Mouse (Mus musculus) forebrain, embryonic 11.5 days (tissue): ENCODE data around the gene Gm16181. TPM values are rescaled to one million over a fixed set of nuclear protein-coding genes. Genes with fewer than 3 reads are reported as not detected.

Source experiments
- ATAC-seq: fragments of 200-750 bp; cut with Nextera tagmentation; replicated peaks from 2 replicates; pipeline ENCODE4 v1.8.0; 2017; ENCODE audit warnings: moderate TSS enrichment; ENCODE audit not compliant: low FRiP score
- DNase-seq: peaks from one replicate; pipeline ENCODE4 v3.0.0-alpha.2; 2017; ENCODE audit warnings: low spot score
- H3K27ac ChIP-seq: fragments of 300-500 bp; sonication (generic); 2 replicates; pipeline ENCODE4 v1.5.1; 2014; ENCODE audit warnings: low read depth, low read length
- H3K27me3 ChIP-seq: fragments of 300-500 bp; sonication (generic); 2 replicates; pipeline ENCODE4 v1.6.1; 2014; ENCODE audit warnings: mild to moderate bottlenecking, low read length, mixed read lengths; ENCODE audit not compliant: control insufficient read depth, insufficient read depth
- H3K36me3 ChIP-seq: fragments of 300-500 bp; sonication (generic); 2 replicates; pipeline ENCODE4 v1.6.1; 2014; ENCODE audit warnings: mild to moderate bottlenecking, low read length, moderate library complexity, mixed read lengths; ENCODE audit not compliant: control insufficient read depth, insufficient read depth
- H3K4me1 ChIP-seq: fragments of 300-500 bp; sonication (generic); replicated peaks from 2 replicates; pipeline ENCODE4 v1.6.1; 2014; ENCODE audit warnings: low read length, mixed read lengths; ENCODE audit not compliant: control insufficient read depth, insufficient read depth
- H3K4me2 ChIP-seq: fragments of 300-500 bp; sonication (generic); 2 replicates; pipeline ENCODE4 v1.6.1; 2014; ENCODE audit warnings: low read depth, mild to moderate bottlenecking, low read length, moderate library complexity, mixed read lengths; ENCODE audit not compliant: severe bottlenecking
- H3K4me3 ChIP-seq: fragments of 300-500 bp; sonication (generic); 2 replicates; pipeline ENCODE4 v1.5.1; 2014; ENCODE audit warnings: low read depth, low read length
- H3K9ac ChIP-seq: fragments of 300-500 bp; sonication (generic); 2 replicates; pipeline ENCODE4 v1.6.1; 2014; ENCODE audit warnings: low read length
- H3K9me3 ChIP-seq: fragments of 300-500 bp; sonication (generic); 2 replicates; pipeline ENCODE4 v1.6.1; 2016; ENCODE audit warnings: low read length, mixed read lengths; ENCODE audit not compliant: control insufficient read depth
- WGBS: fragments of 180-500 bp; shearing (Covaris S2); extraction: QIAGEN DNeasy Blood & Tissue Kit; methylation state at CpG from one replicate; pipeline ENCODE4 v1.1.7; 2014; 5-methylcytosine and 5-hydroxymethylcytosine counted together
- polyA plus RNA-seq: library from polyadenylated mRNA; unstranded; fragments of >200 nt; fragmentation: Nextera tagmentation; extraction: Ambion mirVana; gene quantifications from 2 replicates; pipeline ENCODE4 v1.2.1, GENCODE M21; 2014

The Gm16181 gene
- polyA plus RNA-seq, 1 experiment from 2014 or later = not detected

- H3K4me3 ChIP-seq = no peak overlapping the region
- no peaks in the 10 kb centered on the region for H3K9me3 ChIP-seq
- no peak overlapping the region for H3K4me2 ChIP-seq
- peaks cover 18% of the 10 kb centered on the region for H3K4me1 ChIP-seq
- no peak for DNase-seq
- ATAC-seq = no peak
- no peaks in the 10 kb centered on the region for H3K27me3 ChIP-seq
- no peak overlapping the region for H3K9ac ChIP-seq
- peaks cover 10% of the 10 kb centered on the region for H3K36me3 ChIP-seq
- no peak overlapping the region for H3K27ac ChIP-seq
- WGBS = 84% methylated on average over 5 of the region's 5 CpGs
Observed at GRCm38 (mm10) chr17:35239700-35240099, 19.1 kb downstream of the Gm16181 start.

DNA sequence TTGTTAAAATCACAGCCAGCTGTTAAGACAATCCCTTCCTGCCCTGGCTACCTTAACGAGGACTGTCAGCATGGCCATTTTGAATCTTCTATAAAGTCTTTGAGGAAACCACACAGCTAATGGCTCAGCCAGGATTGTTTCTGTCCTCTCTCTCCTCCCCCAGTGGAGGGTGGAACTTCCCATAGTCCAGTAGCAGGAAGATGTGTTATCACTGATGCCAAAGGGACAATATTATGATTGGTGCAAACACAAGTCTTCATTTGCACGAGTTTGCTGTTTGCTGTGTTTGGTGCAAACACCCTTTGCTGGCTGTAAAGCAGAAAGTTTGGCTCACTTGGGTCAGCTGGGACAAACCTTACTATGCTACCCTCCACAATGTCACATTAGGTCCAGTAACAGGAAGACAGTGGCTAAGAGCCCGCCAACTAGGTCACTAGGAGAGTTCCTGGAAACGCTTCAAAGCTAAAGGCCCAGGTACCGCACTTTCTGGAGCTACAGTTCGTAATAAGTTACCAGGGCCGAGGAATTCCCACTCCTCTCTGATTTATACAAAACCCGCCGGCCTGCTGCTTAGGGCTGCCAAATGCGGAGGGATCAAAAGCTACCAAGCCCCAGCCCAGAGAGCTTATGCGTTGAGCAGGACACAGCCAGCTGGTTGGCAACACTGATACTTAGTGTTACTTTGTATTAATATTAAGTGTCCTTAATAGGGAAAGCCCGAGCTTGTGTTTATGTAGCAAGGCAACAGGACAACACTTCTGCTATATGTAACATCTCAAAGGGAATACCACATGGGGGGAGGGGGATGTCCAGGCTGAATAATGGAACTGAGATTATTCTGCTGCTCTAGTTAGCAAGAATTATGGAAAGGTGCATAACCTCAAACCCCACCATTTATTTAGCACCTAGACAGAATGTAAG, 20.0 kb downstream of the Gm16181 start:
- H3K9me3 ChIP-seq = no peaks in the 10 kb centered on the region
- peaks cover 17% of the 10 kb centered on the region for H3K36me3 ChIP-seq
- H3K4me1 ChIP-seq = peaks cover 26% of the 10 kb centered on the region
- ATAC-seq = no peak
- WGBS = 33% methylated on average over 12 of the region's 12 CpGs
- no peak for DNase-seq
- H3K4me3 ChIP-seq = peak overlapping the region; percentile 84
- peak overlapping the region; percentile 96 for H3K4me2 ChIP-seq
- H3K27ac ChIP-seq = peak overlapping the region; percentile 93; the same call in 1 of the 2 replicates
- H3K9ac ChIP-seq = peak overlapping the region; percentile 99
- H3K27me3 ChIP-seq = no peaks in the 10 kb centered on the region

DNA sequence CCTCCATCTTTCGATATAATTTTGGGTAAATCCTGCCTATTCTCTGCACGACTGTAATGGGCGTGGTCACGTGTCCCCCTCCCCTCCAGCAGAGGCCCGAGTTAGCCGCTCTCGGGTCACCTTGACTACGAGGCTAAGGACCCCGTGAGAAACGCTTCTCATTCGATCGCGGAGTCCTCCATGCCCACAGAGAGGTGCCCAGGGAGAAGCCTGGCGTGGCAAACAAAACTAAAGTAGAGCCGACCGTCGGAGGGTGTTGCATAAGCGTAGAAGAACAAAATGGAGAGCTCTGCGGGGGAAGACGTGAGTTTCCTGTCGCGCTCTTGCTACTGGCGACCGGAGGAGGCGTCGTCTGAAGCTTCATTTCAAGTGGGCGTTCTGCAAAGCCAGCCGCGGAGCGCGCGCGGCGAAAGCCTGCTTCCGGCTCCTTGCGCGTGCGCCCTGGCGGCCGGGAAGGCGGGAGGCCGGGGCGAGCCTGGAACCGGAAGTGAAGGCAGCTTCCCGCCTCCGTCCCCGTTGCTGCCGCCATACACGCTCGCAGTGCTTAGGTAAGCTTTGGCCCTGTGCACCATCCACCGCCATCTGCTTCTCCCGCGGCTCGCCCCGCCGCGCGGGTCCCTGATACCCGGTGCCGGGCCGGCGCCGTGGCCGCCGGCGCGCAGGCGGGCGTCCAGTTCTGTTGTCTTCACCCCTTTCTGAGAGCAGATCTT, 20.8 kb downstream of the Gm16181 start, which contains the start of gene Ddx39b:
TSS of gene Ddx39b (plus strand) at position 442 of the 710 bp plus-strand sequence.
- peak within 1 kb of the TSS; percentile 96 for H3K4me2 ChIP-seq

GRCm38 (mm10) chr17:35242015-35242941, 21.6 kb downstream of the Gm16181 start:
- peaks cover 26% of the 10 kb centered on the region for H3K4me1 ChIP-seq
- peak overlapping the region; percentile 93 for H3K27ac ChIP-seq
- ATAC-seq (peak; percentile 29), DNase-seq (peak; percentile 76)
- WGBS = under 1% methylated on average over 53 of the region's 55 CpGs
- H3K36me3 ChIP-seq = peaks cover 28% of the 10 kb centered on the region
- no peaks in the 10 kb centered on the region for H3K27me3 ChIP-seq
- H3K4me2 ChIP-seq = peak overlapping the region; percentile 96
- peak overlapping the region; percentile 99 for H3K9ac ChIP-seq
- peak overlapping the region; percentile 84 for H3K4me3 ChIP-seq
- H3K9me3 ChIP-seq = no peaks in the 10 kb centered on the region

More for the DNA sequence above, 20.8 kb downstream of the Gm16181 start, which contains the start of gene Ddx39b:
- peak; percentile 97 for DNase-seq
- peak within 1 kb of the TSS; percentile 84 for H3K4me3 ChIP-seq
- H3K27ac ChIP-seq = peak within 1 kb of the TSS; percentile 93
- peaks cover 26% of the 10 kb centered on the region for H3K4me1 ChIP-seq
- H3K9ac ChIP-seq = peak within 1 kb of the TSS; percentile 99
- under 1% methylated on average over 69 of the region's 69 CpGs for WGBS
- no peaks in the 10 kb centered on the region for H3K9me3 ChIP-seq
- peaks cover 20% of the 10 kb centered on the region for H3K36me3 ChIP-seq
- H3K27me3 ChIP-seq = no peaks in the 10 kb centered on the region
- peak; percentile 90 for ATAC-seq

GRCm38 (mm10) chr17:35243086-35243485, 22.5 kb downstream of the Gm16181 start:
- WGBS = 6% methylated on average over 16 of the region's 16 CpGs
- ATAC-seq (peak; percentile 13; the same call in 1 of the 2 replicates), DNase-seq (peak; percentile 71)
- peak overlapping the region; percentile 93 for H3K27ac ChIP-seq
- no peaks in the 10 kb centered on the region for H3K9me3 ChIP-seq
- peaks cover 26% of the 10 kb centered on the region for H3K4me1 ChIP-seq
- H3K4me2 ChIP-seq = peak overlapping the region; percentile 96
- peak overlapping the region; percentile 84 for H3K4me3 ChIP-seq
- peak overlapping the region; percentile 99 for H3K9ac ChIP-seq
- H3K36me3 ChIP-seq = peaks cover 36% of the 10 kb centered on the region
- H3K27me3 ChIP-seq = no peaks in the 10 kb centered on the region

GRCm38 (mm10) chr17:35244999-35245398, 24.4 kb downstream of the Gm16181 start:
- Histone ChIP-seq H3K27me3 (no peaks in the 10 kb centered on the region), H3K36me3 (peaks cover 51% of the 10 kb centered on the region), H3K9ac (peak overlapping the region; percentile 33), H3K4me2 (peak overlapping the region; percentile 96), H3K4me3 (peak overlapping the region; percentile 84), H3K9me3 (no peaks in the 10 kb centered on the region), H3K27ac (no peak overlapping the region), H3K4me1 (peaks cover 26% of the 10 kb centered on the region)
- DNase-seq (no peak), ATAC-seq (no peak)
- WGBS = 85% methylated on average over 2 of the region's 2 CpGs

GRCm38 (mm10) chr17:35245731-35246623, 25.3 kb downstream of the Gm16181 start:
- no peak overlapping the region for H3K4me3 ChIP-seq
- H3K4me1 ChIP-seq = peaks cover 23% of the 10 kb centered on the region
- H3K9me3 ChIP-seq = no peaks in the 10 kb centered on the region
- 87% methylated on average over 15 of the region's 15 CpGs for WGBS
- ATAC-seq (no peak), DNase-seq (no peak)
- no peaks in the 10 kb centered on the region for H3K27me3 ChIP-seq
- peaks cover 59% of the 10 kb centered on the region for H3K36me3 ChIP-seq
- H3K4me2 ChIP-seq = no peak overlapping the region
- H3K9ac ChIP-seq = no peak overlapping the region
- no peak overlapping the region for H3K27ac ChIP-seq
